Mouse (Mus musculus) telencephalon, adult 2 months (tissue): ENCODE data around the gene Alkal2.

Experiments used
- DNase-seq: peaks from one replicate; pipeline ENCODE4 v3.0.0-alpha.2; 2011; ENCODE audit warnings: low read depth, low spot score

Gene Alkal2

GRCm38 (mm10) chr12:30922401-30922800 is 38.3 kb downstream of the Alkal2 start:
- no peak for DNase-seq

GRCm38 (mm10) chr12:30928182-30928581 is 44.1 kb downstream of the Alkal2 start:
- DNase-seq: no peak

- no peak for DNase-seq
Observed at GRCm38 (mm10) chr12:30933299-30933698, 49.2 kb downstream of the Alkal2 start.

GRCm38 (mm10) chr12:30936899-30937298 is 52.8 kb downstream of the Alkal2 start:
- no peak for DNase-seq
